Mouse (Mus musculus): ENCODE results near the gene Car15. TPM values are rescaled to one million over a fixed set of nuclear protein-coding genes. Genes with fewer than 3 reads are reported as not detected.

The Car15 gene
- polyA plus RNA-seq, 1 experiment = 23.5 TPM

DNA sequence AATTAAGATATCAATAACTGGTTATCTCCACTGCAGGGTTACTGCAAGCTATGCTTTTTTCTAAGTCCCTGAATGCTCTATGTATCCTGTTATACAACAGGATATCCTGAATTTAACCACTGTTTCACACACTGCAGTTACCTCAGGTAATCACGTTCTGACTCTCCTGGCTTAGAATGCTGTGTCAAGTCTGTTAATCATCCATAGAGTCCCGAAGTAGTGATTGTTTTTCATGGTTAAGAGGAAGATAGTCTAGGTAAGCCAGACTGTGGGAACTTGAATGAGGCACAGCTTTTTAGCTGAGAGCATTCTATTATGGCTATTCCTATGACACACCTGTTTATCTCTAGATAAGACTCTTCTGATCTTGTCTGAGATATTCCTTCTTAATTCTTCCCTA is 27.1 kb upstream of the Car15 start:
- TF ChIP-seq POLR2A (IDR thresholded peaks at IDR 0.05; ENCODE audit: borderline replicate concordance, control insufficient read depth, low read depth, low read length) = no peak
- no peak for TF ChIP-seq CTCF (IDR thresholded peaks at IDR 0.05; ENCODE audit: control insufficient read depth, insufficient read depth, low read length)
- Histone ChIP-seq H3K4me3 (replicated peaks; ENCODE audit: control insufficient read depth, low read depth, low read length) (no peak overlapping the region), H3K27ac (ENCODE audit: control insufficient read depth, insufficient read depth, low read depth, low read length, poor library complexity) (no peak overlapping the region), H3K4me1 (ENCODE audit: control insufficient read depth, insufficient read depth, low read length) (peaks cover 2% of the 10 kb centered on the region)
- 12% methylated on average over 2 of the region's 2 CpGs for WGBS

- H3K27ac ChIP-seq (ENCODE audit: control insufficient read depth, insufficient read depth, low read depth, low read length, poor library complexity) = no peak overlapping the region
- no peak for TF ChIP-seq POLR2A (IDR thresholded peaks at IDR 0.05; ENCODE audit: borderline replicate concordance, control insufficient read depth, low read depth, low read length)
- TF ChIP-seq CTCF (IDR thresholded peaks at IDR 0.05; ENCODE audit: control insufficient read depth, insufficient read depth, low read length) = peak; percentile 61
- H3K4me1 ChIP-seq (ENCODE audit: control insufficient read depth, insufficient read depth, low read length) = no peaks in the 10 kb centered on the region
- no peak overlapping the region for H3K4me3 ChIP-seq (replicated peaks; ENCODE audit: control insufficient read depth, low read depth, low read length)
These were observed 20.4 kb upstream of the Car15 start for GRCm38 (mm10) chr16:17858592-17858991.

GRCm38 (mm10) chr16:17857157-17857556 is 19.0 kb upstream of the Car15 start:
- TF ChIP-seq POLR2A (IDR thresholded peaks at IDR 0.05; ENCODE audit: borderline replicate concordance, control insufficient read depth, low read depth, low read length) = no peak
- no peak for TF ChIP-seq CTCF (IDR thresholded peaks at IDR 0.05; ENCODE audit: control insufficient read depth, insufficient read depth, low read length)
- no peak overlapping the region for H3K27ac ChIP-seq (ENCODE audit: control insufficient read depth, insufficient read depth, low read depth, low read length, poor library complexity)
- WGBS = 90% methylated on average over 7 of the region's 7 CpGs
- H3K4me1 ChIP-seq (ENCODE audit: control insufficient read depth, insufficient read depth, low read length) = no peaks in the 10 kb centered on the region
- no peak overlapping the region for H3K4me3 ChIP-seq (replicated peaks; ENCODE audit: control insufficient read depth, low read depth, low read length)

GRCm38 (mm10) chr16:17853263-17853662 is 15.1 kb upstream of the Car15 start:
- Histone ChIP-seq H3K4me3 (replicated peaks; ENCODE audit: control insufficient read depth, low read depth, low read length) (no peak overlapping the region), H3K4me1 (ENCODE audit: control insufficient read depth, insufficient read depth, low read length) (no peaks in the 10 kb centered on the region), H3K27ac (ENCODE audit: control insufficient read depth, insufficient read depth, low read depth, low read length, poor library complexity) (no peak overlapping the region)
- TF ChIP-seq CTCF (IDR thresholded peaks at IDR 0.05; ENCODE audit: control insufficient read depth, insufficient read depth, low read length) = no peak
- TF ChIP-seq POLR2A (IDR thresholded peaks at IDR 0.05; ENCODE audit: borderline replicate concordance, control insufficient read depth, low read depth, low read length) = no peak
- WGBS = 81% methylated on average over 2 of the region's 2 CpGs

DNA sequence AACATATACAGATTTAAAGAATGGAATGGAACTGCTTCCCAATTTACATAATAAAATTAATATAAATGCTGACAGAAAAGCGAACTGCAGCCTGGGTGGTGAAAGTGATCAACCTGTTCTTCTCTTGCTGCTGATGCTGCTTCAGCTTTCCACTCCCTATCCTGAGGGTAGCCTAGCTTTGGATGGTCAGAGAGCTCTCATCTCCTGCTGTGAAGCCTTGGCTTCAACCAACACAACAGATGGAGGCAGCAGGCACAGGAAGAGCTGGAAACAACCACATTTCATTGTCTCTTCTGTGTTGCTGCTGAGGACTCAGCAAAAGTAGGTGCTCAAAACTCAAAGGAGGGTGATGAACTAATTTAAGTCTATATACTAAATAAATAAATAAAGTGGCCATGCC is 13.7 kb upstream of the Car15 start:
- TF ChIP-seq CTCF (IDR thresholded peaks at IDR 0.05; ENCODE audit: control insufficient read depth, insufficient read depth, low read length) (no peak), POLR2A (IDR thresholded peaks at IDR 0.05; ENCODE audit: borderline replicate concordance, control insufficient read depth, low read depth, low read length) (no peak)
- no peaks in the 10 kb centered on the region for H3K4me1 ChIP-seq (ENCODE audit: control insufficient read depth, insufficient read depth, low read length)
- H3K4me3 ChIP-seq (replicated peaks; ENCODE audit: control insufficient read depth, low read depth, low read length) = no peak overlapping the region
- no peak overlapping the region for H3K27ac ChIP-seq (ENCODE audit: control insufficient read depth, insufficient read depth, low read depth, low read length, poor library complexity)
- 86% methylated on average over 1 of the region's 1 CpGs for WGBS

DNA sequence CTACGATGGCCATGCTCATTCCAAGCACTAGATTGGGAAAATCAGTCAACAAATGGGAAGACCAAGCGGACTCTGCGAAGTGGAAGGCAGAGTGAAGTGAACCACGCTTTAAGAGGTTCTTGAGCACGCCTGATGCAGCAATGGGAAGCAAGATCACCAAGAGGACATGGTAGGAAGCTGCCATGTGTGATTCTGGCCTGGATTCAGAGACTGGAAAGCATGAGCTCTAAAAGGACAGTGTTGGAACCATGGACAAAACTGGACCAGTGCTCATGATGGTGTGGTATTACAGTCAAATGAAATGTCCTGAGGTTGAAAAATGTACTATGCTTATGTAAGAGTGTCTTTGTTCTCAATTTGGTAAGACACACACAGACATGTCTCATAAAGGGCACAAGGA is 13.2 kb upstream of the Car15 start:
- H3K27ac ChIP-seq (ENCODE audit: control insufficient read depth, insufficient read depth, low read depth, low read length, poor library complexity) = no peak overlapping the region
- no peak overlapping the region for H3K4me3 ChIP-seq (replicated peaks; ENCODE audit: control insufficient read depth, low read depth, low read length)
- no peak for TF ChIP-seq POLR2A (IDR thresholded peaks at IDR 0.05; ENCODE audit: borderline replicate concordance, control insufficient read depth, low read depth, low read length)
- TF ChIP-seq CTCF (IDR thresholded peaks at IDR 0.05; ENCODE audit: control insufficient read depth, insufficient read depth, low read length) = no peak
- H3K4me1 ChIP-seq (ENCODE audit: control insufficient read depth, insufficient read depth, low read length) = no peaks in the 10 kb centered on the region
- WGBS = 95% methylated on average over 5 of the region's 5 CpGs

DNA sequence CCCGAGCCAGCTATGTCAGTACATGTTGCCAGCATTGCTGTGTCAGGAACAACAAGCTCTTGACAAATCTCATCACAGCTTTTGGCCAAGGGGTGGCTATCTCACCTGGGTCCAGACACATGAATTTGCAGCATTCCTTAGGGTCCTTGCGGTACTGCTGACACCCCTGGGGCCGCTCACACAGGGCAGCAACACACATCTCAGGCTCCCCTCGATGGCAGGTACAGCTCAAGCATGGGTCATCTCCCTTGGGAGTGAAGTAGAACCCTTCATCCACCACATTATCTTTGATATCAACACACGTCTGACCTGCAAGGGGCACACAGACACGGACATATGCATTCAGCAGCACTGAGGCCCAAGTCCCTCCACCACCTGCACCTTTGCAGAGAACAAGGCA is 11.3 kb upstream of the Car15 start:
- no peak for TF ChIP-seq CTCF (IDR thresholded peaks at IDR 0.05; ENCODE audit: control insufficient read depth, insufficient read depth, low read length)
- no peak for TF ChIP-seq POLR2A (IDR thresholded peaks at IDR 0.05; ENCODE audit: borderline replicate concordance, control insufficient read depth, low read depth, low read length)
- no peak overlapping the region for H3K27ac ChIP-seq (ENCODE audit: control insufficient read depth, insufficient read depth, low read depth, low read length, poor library complexity)
- no peak overlapping the region for H3K4me3 ChIP-seq (replicated peaks; ENCODE audit: control insufficient read depth, low read depth, low read length)
- no peaks in the 10 kb centered on the region for H3K4me1 ChIP-seq (ENCODE audit: control insufficient read depth, insufficient read depth, low read length)
- 82% methylated on average over 6 of the region's 6 CpGs for WGBS

DNA sequence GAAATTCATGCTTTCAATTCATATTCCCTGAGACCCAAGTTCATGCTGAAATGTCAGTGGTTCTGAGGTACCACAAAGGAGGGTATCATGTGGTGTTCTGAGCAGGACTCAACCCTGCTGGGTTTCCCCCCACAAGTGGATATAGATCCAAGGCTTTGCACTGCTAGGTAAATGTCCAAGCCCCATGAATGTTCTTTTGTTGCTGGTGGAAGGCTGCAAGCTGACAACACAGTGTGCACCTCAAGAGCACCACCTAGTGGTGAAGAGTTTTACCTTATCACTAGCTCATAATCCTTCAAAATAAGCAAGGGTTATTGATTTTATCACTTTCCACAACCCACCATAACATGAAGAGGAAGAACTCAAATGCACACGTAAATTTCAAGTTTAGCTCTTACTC is 10.8 kb upstream of the Car15 start:
- H3K4me1 ChIP-seq (ENCODE audit: control insufficient read depth, insufficient read depth, low read length) = no peaks in the 10 kb centered on the region
- WGBS = 24% methylated on average over 1 of the region's 1 CpGs
- H3K4me3 ChIP-seq (replicated peaks; ENCODE audit: control insufficient read depth, low read depth, low read length) = no peak overlapping the region
- no peak overlapping the region for H3K27ac ChIP-seq (ENCODE audit: control insufficient read depth, insufficient read depth, low read depth, low read length, poor library complexity)
- TF ChIP-seq CTCF (IDR thresholded peaks at IDR 0.05; ENCODE audit: control insufficient read depth, insufficient read depth, low read length) = peak; percentile 61
- TF ChIP-seq POLR2A (IDR thresholded peaks at IDR 0.05; ENCODE audit: borderline replicate concordance, control insufficient read depth, low read depth, low read length) = no peak

- TF ChIP-seq POLR2A (IDR thresholded peaks at IDR 0.05; ENCODE audit: borderline replicate concordance, control insufficient read depth, low read depth, low read length) (no peak), CTCF (IDR thresholded peaks at IDR 0.05; ENCODE audit: control insufficient read depth, insufficient read depth, low read length) (no peak)
- H3K27ac ChIP-seq (ENCODE audit: control insufficient read depth, insufficient read depth, low read depth, low read length, poor library complexity) = no peak overlapping the region
- WGBS = 65% methylated on average over 6 of the region's 6 CpGs
- no peak overlapping the region for H3K4me3 ChIP-seq (replicated peaks; ENCODE audit: control insufficient read depth, low read depth, low read length)
- H3K4me1 ChIP-seq (ENCODE audit: control insufficient read depth, insufficient read depth, low read length) = no peaks in the 10 kb centered on the region
These were observed 10.3 kb upstream of the Car15 start for GRCm38 (mm10) chr16:17848431-17848830.

All from bone marrow, adult 2 months (tissue).